Mouse (Mus musculus): Measurements from ENCODE around the gene Atxn2.

- TF ChIP-seq ZMIZ1 (IDR thresholded peaks at IDR 0.05; ENCODE audit: low read depth, low read length) (no peak), CTCF (conservative IDR thresholded peaks at IDR 0.05 in 1 of 2, IDR thresholded peaks at IDR 0.05 in 1 of 2; ENCODE audit: low read depth in 2 of 2, low read length in 2 of 2) (no peak), POLR2A (IDR thresholded peaks at IDR 0.05; ENCODE audit: low read depth, low read length) (no peak), JUND (conservative IDR thresholded peaks at IDR 0.05; ENCODE audit: low read depth, low read length) (no peak), ZC3H11A (IDR thresholded peaks at IDR 0.05; ENCODE audit: low read depth, low read length) (no peak), PAX5 (IDR thresholded peaks at IDR 0.05; ENCODE audit: low read length) (no peak), POLR2AphosphoS2 (IDR thresholded peaks at IDR 0.05; ENCODE audit: low read depth, low read length) (no peak), MAZ (IDR thresholded peaks at IDR 0.05; ENCODE audit: low read depth, low read length) (no peak), MAX (IDR thresholded peaks at IDR 0.05; ENCODE audit: low read length) (no peak), KAT2A (IDR thresholded peaks at IDR 0.05; ENCODE audit: insufficient replicate concordance, low read length) (no peak), EP300 (IDR thresholded peaks at IDR 0.05; ENCODE audit: low read length) (no peak)
Observed at GRCm38 (mm10) chr5:121738576-121739191, 27.5 kb downstream of the Atxn2 start.

Measured in CH12.LX (cell line).